Mouse (Mus musculus) testis, adult 2 months (tissue): ENCODE data around the gene Map1b. TPM values are rescaled to one million over a fixed set of nuclear protein-coding genes. Genes with fewer than 3 reads are reported as not detected.
A peak's percentile ranks its signal among the peaks of the same experiment; 100 is the strongest.

Experiments
- H3K27ac ChIP-seq: fragments of 200-500 bp; 2 replicates; pipeline ENCODE4 v1.5.1; 2012; ENCODE audit warnings: low read depth, low read length; ENCODE audit not compliant: control insufficient read depth, insufficient read depth
- H3K27me3 ChIP-seq: fragments of 200-500 bp; 2 replicates; pipeline ENCODE4 v1.6.1; 2012; ENCODE audit warnings: mild to moderate bottlenecking, low read length, moderate library complexity; ENCODE audit not compliant: control insufficient read depth, insufficient read depth
- H3K36me3 ChIP-seq: fragments of 200-500 bp; 2 replicates; pipeline ENCODE4 v1.6.1; 2012; ENCODE audit warnings: mild to moderate bottlenecking, low read length; ENCODE audit not compliant: control insufficient read depth, insufficient read depth
- H3K4me1 ChIP-seq: fragments of 200-500 bp; 2 replicates; pipeline ENCODE4 v1.6.1; 2012; ENCODE audit warnings: low read length; ENCODE audit not compliant: control insufficient read depth, insufficient read depth
- H3K4me3 ChIP-seq: fragments of 200-500 bp; 2 replicates; pipeline ENCODE4 v1.5.1; 2012; ENCODE audit warnings: low read depth, mild to moderate bottlenecking, low read length, moderate library complexity, mixed read lengths; ENCODE audit not compliant: control insufficient read depth
- CTCF ChIP-seq: fragments of 200-500 bp; IDR thresholded peaks from 2 replicates; pipeline ENCODE4 v1.5.1; 2012; ENCODE audit warnings: low read depth, mild to moderate bottlenecking, inconsistent platforms, low read length, moderate library complexity; ENCODE audit not compliant: control insufficient read depth, insufficient read depth, insufficient replicate concordance
- POLR2A ChIP-seq: fragments of 200-500 bp; IDR thresholded peaks from 2 replicates; pipeline ENCODE4 v1.6.1; 2012; ENCODE audit warnings: low read depth, mild to moderate bottlenecking, inconsistent platforms, low read length, moderate library complexity; ENCODE audit not compliant: control insufficient read depth
- polyA plus RNA-seq: library from polyadenylated mRNA; depleted of rRNA; stranded (reverse); fragments of >200 nt; gene quantifications from 2 replicates; pipeline ENCODE4 v1.2.3, GENCODE M21; 2012; rRNA removed

Gene Map1b
- polyA plus RNA-seq: 4.2 and 5.6 TPM in 2 replicates

- Histone ChIP-seq H3K36me3 (no peaks in the 10 kb centered on the region), H3K27me3 (no peaks in the 10 kb centered on the region; the same call in 1 of the 2 replicates), H3K27ac (peak within 1 kb of the TSS; percentile 81), H3K4me3 (peak within 1 kb of the TSS; percentile 92), H3K4me1 (peaks cover 7% of the 10 kb centered on the region)
- TF ChIP-seq CTCF: no peak
- peak; percentile 52 for TF ChIP-seq POLR2A
These were observed at the start of gene Map1b for GRCm38 (mm10) chr13:99516448-99516881. TSS of gene Map1b (minus strand) at chr13:99516540.

GRCm38 (mm10) chr13:99564346-99564745 is 48.0 kb upstream of the Map1b start:
- TF ChIP-seq CTCF (no peak), POLR2A (no peak)
- Histone ChIP-seq H3K27me3 (no peaks in the 10 kb centered on the region), H3K4me3 (no peak overlapping the region)

DNA sequence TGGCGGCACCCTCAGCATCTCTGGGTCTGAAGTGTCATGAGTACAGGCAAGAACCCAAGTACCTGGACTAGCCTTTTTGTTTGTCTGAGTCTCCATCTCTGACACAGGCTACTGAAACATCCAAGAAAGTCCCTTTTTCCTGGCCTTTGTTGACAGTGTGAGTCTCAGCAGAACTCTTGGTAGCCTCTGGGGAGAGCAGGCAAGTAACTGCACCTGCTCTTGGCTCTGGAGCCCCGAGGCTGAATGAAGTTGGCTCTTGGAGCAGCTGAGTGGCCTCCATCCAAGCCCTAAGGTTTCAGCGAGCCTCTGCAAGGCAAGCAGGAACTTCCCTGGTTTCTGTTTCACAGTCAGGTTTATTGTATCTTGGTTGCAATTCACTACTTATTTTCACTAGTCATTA is 46.7 kb upstream of the Map1b start:
- Histone ChIP-seq H3K4me3 (no peak overlapping the region), H3K4me1 (peaks cover 5% of the 10 kb centered on the region), H3K27ac (no peak overlapping the region), H3K27me3 (no peaks in the 10 kb centered on the region), H3K36me3 (no peaks in the 10 kb centered on the region)
- TF ChIP-seq CTCF (no peak), POLR2A (no peak)

More at GRCm38 (mm10) chr13:99564346-99564745, 48.0 kb upstream of the Map1b start:
- Histone ChIP-seq H3K36me3 (no peaks in the 10 kb centered on the region), H3K4me1 (no peaks in the 10 kb centered on the region), H3K27ac (no peak overlapping the region)

DNA sequence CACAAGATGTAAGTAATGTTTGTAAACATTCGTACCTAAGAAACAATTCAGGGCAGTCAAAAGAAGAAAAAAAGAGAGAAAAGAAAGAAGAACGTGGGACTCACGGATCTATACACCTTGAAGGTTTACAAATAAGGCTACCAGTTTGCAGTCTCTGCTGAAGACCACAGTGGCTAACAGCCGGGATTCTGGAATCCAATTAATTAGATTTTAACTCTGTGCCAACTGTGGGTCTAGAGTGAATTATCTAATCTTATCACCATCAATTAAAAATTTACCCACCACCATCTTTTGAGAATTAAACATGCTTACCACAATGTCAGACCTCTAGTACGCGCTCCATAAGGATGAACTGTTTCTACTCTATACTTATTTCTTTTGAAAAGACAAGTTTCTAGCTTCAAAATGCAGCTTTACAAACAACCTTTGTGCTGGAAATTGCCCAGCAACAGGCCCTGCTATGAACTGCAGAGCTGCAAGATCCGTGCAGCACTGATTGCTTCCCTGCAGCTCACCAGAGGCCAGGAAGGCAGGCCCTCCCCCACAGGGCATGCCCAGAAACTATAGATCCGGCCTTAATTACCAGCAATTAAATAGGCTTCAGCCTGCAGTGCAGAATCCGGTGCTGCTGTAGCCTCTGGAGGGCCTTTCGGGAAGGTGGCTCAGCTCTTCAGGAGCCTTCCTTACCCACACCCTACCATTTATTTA is 45.7 kb upstream of the Map1b start:
- H3K4me3 ChIP-seq: no peak overlapping the region
- H3K27ac ChIP-seq: no peak overlapping the region
- peaks cover 7% of the 10 kb centered on the region for H3K4me1 ChIP-seq
- H3K36me3 ChIP-seq: no peaks in the 10 kb centered on the region
- TF ChIP-seq CTCF (no peak), POLR2A (no peak)
- no peaks in the 10 kb centered on the region for H3K27me3 ChIP-seq

DNA sequence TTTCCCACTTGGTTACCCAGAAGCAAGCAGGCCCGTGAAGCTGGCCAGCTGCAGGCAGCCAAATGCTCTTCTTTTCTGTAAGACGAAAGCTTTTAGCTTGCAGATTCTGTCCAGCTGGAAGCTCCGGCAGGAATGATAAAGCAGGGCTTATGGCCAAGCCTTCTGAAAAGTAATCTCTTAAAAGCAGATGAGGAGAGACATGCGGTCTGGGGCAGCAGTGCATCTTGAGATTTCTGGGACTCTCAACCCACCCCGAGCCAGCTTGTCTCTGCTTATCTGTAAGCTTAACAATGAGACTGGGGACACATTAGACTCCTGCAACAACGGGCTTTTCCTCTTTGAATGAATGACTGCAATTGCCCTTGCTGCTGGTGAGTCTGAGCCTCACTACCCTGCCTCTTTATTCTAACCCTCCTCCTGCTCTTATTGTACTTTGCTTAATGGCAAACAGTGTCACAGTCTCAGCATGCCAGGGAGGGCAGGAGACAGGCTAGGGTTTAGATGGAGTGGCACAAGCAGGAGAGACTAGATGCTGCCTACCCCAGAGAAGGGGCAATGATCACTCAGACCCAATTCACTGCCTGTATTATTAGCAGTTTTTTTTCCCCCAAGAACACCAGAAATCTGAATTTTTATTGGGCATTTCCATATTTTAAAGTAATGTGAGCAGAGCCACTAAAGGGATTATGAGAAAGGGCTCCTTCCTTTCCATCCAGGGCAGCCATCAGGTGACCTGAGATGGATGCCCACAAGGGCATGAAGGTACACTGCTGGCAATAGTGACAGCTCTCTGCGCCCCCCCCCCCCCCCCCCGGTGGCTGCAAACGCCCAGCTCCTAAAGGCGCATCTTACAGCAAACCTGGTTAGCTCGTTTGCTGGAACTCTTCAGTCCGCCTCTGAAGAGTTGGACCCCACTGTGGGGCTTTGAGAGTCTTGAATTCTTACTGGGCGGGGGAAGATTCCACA is 44.6 kb upstream of the Map1b start:
- no peak for TF ChIP-seq POLR2A
- no peak for TF ChIP-seq CTCF
- Histone ChIP-seq H3K36me3 (no peaks in the 10 kb centered on the region), H3K27ac (no peak overlapping the region), H3K4me1 (peaks cover 7% of the 10 kb centered on the region), H3K4me3 (no peak overlapping the region), H3K27me3 (no peaks in the 10 kb centered on the region)

- Histone ChIP-seq H3K4me1 (peaks cover 7% of the 10 kb centered on the region), H3K36me3 (no peaks in the 10 kb centered on the region), H3K27me3 (no peaks in the 10 kb centered on the region), H3K27ac (no peak overlapping the region), H3K4me3 (no peak overlapping the region; the same call in 1 of the 2 replicates)
- no peak for TF ChIP-seq POLR2A
- TF ChIP-seq CTCF: no peak
These were observed 42.0 kb upstream of the Map1b start for GRCm38 (mm10) chr13:99558216-99558906.

- H3K4me1 ChIP-seq: peaks cover 7% of the 10 kb centered on the region
- TF ChIP-seq POLR2A: no peak
- no peak for TF ChIP-seq CTCF
- no peak overlapping the region for H3K27ac ChIP-seq
- H3K4me3 ChIP-seq: no peak overlapping the region; the same call in 1 of the 2 replicates
- no peaks in the 10 kb centered on the region for H3K36me3 ChIP-seq
- no peaks in the 10 kb centered on the region for H3K27me3 ChIP-seq
These were observed 41.5 kb upstream of the Map1b start for GRCm38 (mm10) chr13:99557813-99558212.
